In the genomic region with DNA sequence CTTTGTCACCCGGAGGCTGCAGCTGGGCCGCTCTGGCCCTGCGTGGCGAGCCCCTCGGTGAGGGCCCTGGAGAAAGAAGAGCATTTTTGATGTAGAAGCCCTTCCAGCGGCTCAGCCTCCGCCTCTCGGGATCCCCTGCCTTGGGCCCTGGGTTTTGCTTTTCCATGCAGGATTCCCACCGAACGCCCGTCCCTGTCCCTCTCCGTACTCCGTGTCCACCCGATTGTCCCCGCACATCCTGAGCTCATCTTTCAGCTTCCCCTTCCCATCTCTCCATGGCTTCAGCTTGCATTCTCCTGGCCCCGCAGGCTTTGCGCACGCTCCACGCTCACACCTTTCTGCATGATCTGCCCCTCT, we compare ENCODE assay signal across 9 mouse cellular contexts. TPM values are rescaled to one million over a fixed set of nuclear protein-coding genes. Genes with fewer than 3 reads are reported as not detected.
DNase-seq lines count a peak whose midpoint lies in the region; ATAC-seq and TF ChIP-seq lines count a peak whose summit lies in the region.
"Had no signal": no experiment of that assay in that cellular context is flagged by ENCODE, and none has a peak within 500 bp of the region (broad histone marks: within the 10 kb centered on the region; RNA-seq: fewer than 3 reads in every experiment).

No protein-coding gene starts in this region.

- intact Hi-C loops in heart, adult 2 months (cut with DNase I) = loop anchor here (2.0 to 10.0 kb wide), 3 partner anchors 26 to 214 kb away; a partner anchor contains a TSS

- peaks cover 4% of the 10 kb centered on the region for H3K4me1 ChIP-seq in heart, adult 2 months (ENCODE audit: control insufficient read depth, insufficient read depth, low read length)
- H3K4me1 ChIP-seq in CH12.LX (ENCODE audit: control insufficient read depth in 1 of 2, insufficient read depth in 2 of 2) = peaks cover 7 to 30% of the 10 kb centered on the region in 2 experiments; a peak in 2 of 4 replicates
- peaks cover 25% of the 10 kb centered on the region for H3K4me1 ChIP-seq in forebrain, embryonic 12.5 days
- peaks cover 5 to 15% of the 10 kb centered on the region in 2 experiments for H3K4me1 ChIP-seq in liver, embryonic 14.5 days (replicated peaks; ENCODE audit: control insufficient read depth in 2 of 2, insufficient read depth in 2 of 2, low read length in 1 of 2)

- H3K9ac ChIP-seq in heart, adult 2 months (ENCODE audit: low read depth, low read length) = peak overlapping the region; percentile 94
- peak overlapping the region; percentile 74 for H3K9ac ChIP-seq in CH12.LX (ENCODE audit: insufficient read depth, low read depth)
- peak overlapping the region; percentile 84 for H3K9ac ChIP-seq in forebrain, embryonic 12.5 days
- peak overlapping the region; percentile 71 for H3K9ac ChIP-seq in liver, embryonic 14.5 days (replicated peaks)

- TF ChIP-seq RAD21 in CH12.LX (IDR thresholded peaks at IDR 0.05; ENCODE audit: low read depth, low read length) = no peak

- H3K4me2 ChIP-seq in CH12.LX (ENCODE audit: insufficient read depth, low read depth, poor library complexity, severe bottlenecking) = peak overlapping the region; percentile 86
- peak overlapping the region; percentile 75 for H3K4me2 ChIP-seq in forebrain, embryonic 12.5 days
- H3K4me2 ChIP-seq in liver, embryonic 14.5 days (ENCODE audit: low read depth) = peak overlapping the region; percentile 78

- DNase-seq in heart, adult 2 months = no peak
- no peak for DNase-seq in heart, adult 8-10 months (ENCODE audit: low spot score)
- peak; percentile 21 for DNase-seq in CH12.LX (ENCODE audit: extremely low read depth)
- no peak for DNase-seq in liver, embryonic 14.5 days (ENCODE audit: low read depth in 3 of 3, low spot score in 3 of 3)
- no peak for DNase-seq in right cerebral cortex, postnatal 4 days
- DNase-seq in cerebellum, postnatal 14 days = no peak
- no peak for DNase-seq in kidney, postnatal 36 days

- ATAC-seq in forebrain, embryonic 12.5 days (ENCODE audit: low FRiP score) = peak; percentile 47; the same call in 1 of the 2 replicates
- peak; percentile 16; the same call in 1 of the 2 replicates for ATAC-seq in liver, embryonic 14.5 days (ENCODE audit: insufficient read depth)

- no peaks in the 10 kb centered on the region for H3K36me3 ChIP-seq in heart, adult 2 months (ENCODE audit: control insufficient read depth, insufficient read depth, low read length)
- peaks cover 17 to 38% of the 10 kb centered on the region in 2 experiments for H3K36me3 ChIP-seq in CH12.LX (replicated peaks in 1 of 2; ENCODE audit: control insufficient read depth in 1 of 2, insufficient read depth in 1 of 2, low read length in 1 of 2)
- H3K36me3 ChIP-seq in forebrain, embryonic 12.5 days (replicated peaks) = peaks cover 30% of the 10 kb centered on the region
- no peaks in the 10 kb centered on the region for H3K36me3 ChIP-seq in liver, embryonic 14.5 days (replicated peaks; ENCODE audit: control insufficient read depth, insufficient read depth, low read depth)

- H3K27me3 ChIP-seq in heart, adult 2 months (ENCODE audit: control insufficient read depth, insufficient read depth, low read length) = no peaks in the 10 kb centered on the region
- no peaks in the 10 kb centered on the region for H3K27me3 ChIP-seq in CH12.LX (replicated peaks)
- H3K27me3 ChIP-seq in forebrain, embryonic 12.5 days = no peaks in the 10 kb centered on the region
- H3K27me3 ChIP-seq in liver, embryonic 14.5 days (ENCODE audit: control insufficient read depth, insufficient read depth, low read length) = no peaks in the 10 kb centered on the region

- TF ChIP-seq CTCF in heart, adult 2 months (IDR thresholded peaks at IDR 0.05) = no peak
- TF ChIP-seq CTCF in CH12.LX (conservative IDR thresholded peaks at IDR 0.05 in 1 of 2, IDR thresholded peaks at IDR 0.05 in 1 of 2; ENCODE audit: low read depth in 2 of 2, low read length in 2 of 2) = no peak
- no peak for TF ChIP-seq CTCF in liver, embryonic 14.5 days (IDR thresholded peaks at IDR 0.05; ENCODE audit: low read depth)

- H3K79me2 ChIP-seq in heart, adult 2 months (replicated peaks; ENCODE audit: control insufficient read depth, insufficient read depth, low read length) = no peaks in the 10 kb centered on the region
- peaks cover 9% of the 10 kb centered on the region; the same call in 1 of the 2 replicates for H3K79me2 ChIP-seq in CH12.LX (replicated peaks; ENCODE audit: control insufficient read depth, extremely low read depth, insufficient read depth, poor library complexity, severe bottlenecking)

- 1% methylated on average over 19 of the region's 19 CpGs for WGBS in heart, adult 2 months
- WGBS in forebrain, embryonic 12.5 days = under 1% methylated on average over 19 of the region's 19 CpGs
- under 1% methylated on average over 19 of the region's 19 CpGs for WGBS in liver, embryonic 14.5 days (ENCODE audit: insufficient replicate concordance)

- no peak for TF ChIP-seq EP300 in heart, adult 2 months (IDR thresholded peaks at IDR 0.05; ENCODE audit: insufficient read depth, low read depth, low read length)
- TF ChIP-seq EP300 in CH12.LX (IDR thresholded peaks at IDR 0.05; ENCODE audit: low read length) = no peak
- TF ChIP-seq EP300 in liver, embryonic 14.5 days (IDR thresholded peaks at IDR 0.05; ENCODE audit: low read depth) = no peak

- dilution Hi-C loops in CH12.LX (cut with MboI; ENCODE audit: extremely low pct_ligation_motif_present, extremely low pct_unique_long_range_greater_than_20kb, low sequenced_read_pairs) = no loop called here

- peak overlapping the region; percentile 100 for H3K4me3 ChIP-seq in heart, adult 2 months
- H3K4me3 ChIP-seq in CH12.LX (replicated peaks in 1 of 3; ENCODE audit: low read depth in 2 of 3, low read length in 2 of 3, poor library complexity in 1 of 3) = peak overlapping the region; percentile 80 to 96 (median 87)
- H3K4me3 ChIP-seq in forebrain, embryonic 12.5 days (replicated peaks) = peak overlapping the region; percentile 82
- H3K4me3 ChIP-seq in liver, embryonic 14.5 days (ENCODE audit: insufficient read depth in 1 of 2, low read depth in 2 of 2, low read length in 2 of 2) = peak overlapping the region; percentile 66 to 84

- TF ChIP-seq POLR2A in heart, adult 2 months (IDR thresholded peaks at IDR 0.05; ENCODE audit: insufficient read depth, low read depth, low read length) = no peak
- no peak for TF ChIP-seq POLR2A in CH12.LX (IDR thresholded peaks at IDR 0.05; ENCODE audit: low read depth, low read length)

- no peaks in the 10 kb centered on the region for H3K9me3 ChIP-seq in CH12.LX (replicated peaks; ENCODE audit: low read length)
- no peaks in the 10 kb centered on the region for H3K9me3 ChIP-seq in forebrain, embryonic 12.5 days
- no peaks in the 10 kb centered on the region for H3K9me3 ChIP-seq in liver, embryonic 14.5 days (ENCODE audit: control insufficient read depth, low read length)

- in situ Hi-C loops in CH12.LX (cut with MboI; ENCODE audit: low pct_ligation_motif_present, low pct_unique_long_range_greater_than_20kb, low sequenced_read_pairs) = no loop called here

- peak overlapping the region; percentile 97 for H3K27ac ChIP-seq in heart, adult 2 months
- H3K27ac ChIP-seq in CH12.LX (ENCODE audit: insufficient read depth, low read depth) = 0 out of 2 replicates have a peak overlapping the region, but pooled peaks have one; percentile 1
- H3K27ac ChIP-seq in forebrain, embryonic 12.5 days = peak overlapping the region; percentile 81
- no peak overlapping the region for H3K27ac ChIP-seq in liver, embryonic 14.5 days

TF ChIP-seq in CH12.LX, 34 proteins besides CTCF, POLR2A, EP300 and RAD21:
- no peak for TF ChIP-seq ZNF384 (IDR thresholded peaks at IDR 0.05; ENCODE audit: low read depth, low read length)

RNA-seq across cellular contexts. Expression of a gene that starts 0.3 kb away (rescaled TPM):
- total RNA-seq in heart, adult 2 months (2021) = 10 to 100 TPM; 13.0 to 13.1 TPM
- polyA plus RNA-seq in heart, adult 2 months (2012; rRNA removed) = 31.2 and 32.3 TPM in 2 replicates
- 10 to 100 TPM; 11.2 to 14.0 (median 11.8) TPM for total RNA-seq in heart, adult 8-10 months (2022)
- total RNA-seq in CH12.LX (2012; rRNA removed) (30.3 and 39.0 TPM in 2 replicates), CH12.LX (2014; rRNA removed) (28.5 and 31.4 TPM in 2 replicates)
- polyA plus RNA-seq in CH12.LX (2012; ENCODE audit: insufficient read length, low read depth) = 44.0 and 51.3 TPM in 2 replicates
- polyA plus RNA-seq in forebrain, embryonic 12.5 days (2016; fragmentation: Nextera tagmentation; extraction: Ambion mirVana) = 41.9 and 47.7 TPM in 2 replicates
- polyA plus RNA-seq in liver, embryonic 14.5 days (2012; rRNA removed) = 15.2 and 18.1 TPM in 2 replicates
- 9.5 and 10.6 TPM in 2 replicates for polyA plus RNA-seq in liver, embryonic 14.5 days (2014; fragmentation: Nextera tagmentation; extraction: Ambion mirVana)

RNA-seq across cellular contexts. Expression of a gene that starts 26.1 kb away (rescaled TPM):
- 1 to 10 TPM; 2.1 to 2.7 TPM for total RNA-seq in heart, adult 2 months (2021)
- polyA plus RNA-seq in heart, adult 2 months (2012; rRNA removed) = 1.7 and 3.0 TPM in 2 replicates
- total RNA-seq in heart, adult 8-10 months (2022) = 1 to 10 TPM; 2.4 to 3.1 (median 2.7) TPM
- total RNA-seq in CH12.LX (2012; rRNA removed) = 3.5 TPM in 2 replicates
- total RNA-seq in CH12.LX (2014; rRNA removed) = 2.3 and 2.4 TPM in 2 replicates
- 2.0 and 2.3 TPM in 2 replicates for polyA plus RNA-seq in CH12.LX (2012; ENCODE audit: insufficient read length, low read depth)
- 36.4 and 37.0 TPM in 2 replicates for polyA plus RNA-seq in forebrain, embryonic 12.5 days (2016; fragmentation: Nextera tagmentation; extraction: Ambion mirVana)
- polyA plus RNA-seq in liver, embryonic 14.5 days (2012; rRNA removed) = 0.42 and 0.59 TPM in 2 replicates
- polyA plus RNA-seq in liver, embryonic 14.5 days (2014; fragmentation: Nextera tagmentation; extraction: Ambion mirVana) = 0.58 and 0.78 TPM in 2 replicates

RNA-seq across cellular contexts. Expression of a gene that starts 44.3 kb away (rescaled TPM):
- 10 to 100 TPM; 38.9 to 43.7 TPM for total RNA-seq in heart, adult 2 months (2021)
- polyA plus RNA-seq in heart, adult 2 months (2012; rRNA removed) = 24.4 and 45.6 TPM in 2 replicates
- total RNA-seq in heart, adult 8-10 months (2022) = 10 to 100 TPM; 49.0 to 61.5 (median 51.9) TPM
- total RNA-seq in CH12.LX (2012; rRNA removed) (8.9 and 13.2 TPM in 2 replicates), CH12.LX (2014; rRNA removed) (11.7 and 13.0 TPM in 2 replicates)
- polyA plus RNA-seq in CH12.LX (2012; ENCODE audit: insufficient read length, low read depth) = 18.6 and 19.1 TPM in 2 replicates
- 25.6 and 26.0 TPM in 2 replicates for polyA plus RNA-seq in forebrain, embryonic 12.5 days (2016; fragmentation: Nextera tagmentation; extraction: Ambion mirVana)
- polyA plus RNA-seq in liver, embryonic 14.5 days (2012; rRNA removed) = 38.4 and 40.8 TPM in 2 replicates
- 37.7 and 38.4 TPM in 2 replicates for polyA plus RNA-seq in liver, embryonic 14.5 days (2014; fragmentation: Nextera tagmentation; extraction: Ambion mirVana)

RNA-seq across cellular contexts. Expression of a gene that starts 47.2 kb away (rescaled TPM):
- not detected for total RNA-seq in heart, adult 2 months (2021)
- not detected in 2 replicates for polyA plus RNA-seq in heart, adult 2 months (2012; rRNA removed)
- not detected for total RNA-seq in heart, adult 8-10 months (2022)
- total RNA-seq in CH12.LX (2012; rRNA removed) (not detected in 2 replicates), CH12.LX (2014; rRNA removed) (not detected in 2 replicates)
- not detected in 2 replicates for polyA plus RNA-seq in CH12.LX (2012; ENCODE audit: insufficient read length, low read depth)
- polyA plus RNA-seq in forebrain, embryonic 12.5 days (2016; fragmentation: Nextera tagmentation; extraction: Ambion mirVana) = 0.08 and 0.17 TPM in 2 replicates
- 0.01 TPM in 1 of 2 replicates, not detected in the other for polyA plus RNA-seq in liver, embryonic 14.5 days (2012; rRNA removed)
- polyA plus RNA-seq in liver, embryonic 14.5 days (2014; fragmentation: Nextera tagmentation; extraction: Ambion mirVana) = 0.05 TPM in 1 of 2 replicates, not detected in the other
- total RNA-seq: gastrocnemius, postnatal 36 days had no signal
